ENCODE assay signal across 35 mouse cellular contexts in the genomic region with DNA sequence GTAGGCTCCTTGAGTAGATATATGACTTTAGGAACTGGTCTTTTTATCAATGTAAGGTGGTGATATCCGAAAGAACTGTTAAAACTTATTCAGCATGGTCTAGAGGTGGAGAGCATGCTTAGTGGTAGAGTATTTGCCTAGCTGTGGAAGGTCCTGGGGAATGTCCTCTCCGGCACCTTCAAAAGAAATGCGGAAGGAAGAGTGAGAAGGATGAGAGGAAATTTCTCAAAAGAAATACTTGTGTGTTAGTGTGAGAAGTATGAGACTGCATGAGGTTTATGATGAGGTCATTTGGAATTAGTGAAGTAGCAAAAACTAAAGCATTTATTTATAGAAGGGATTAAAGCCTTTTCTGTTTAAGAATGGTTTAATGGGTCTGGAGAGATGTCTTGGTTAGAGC. TPM values are rescaled to one million over a fixed set of nuclear protein-coding genes. Genes with fewer than 3 reads are reported as not detected.
"Had no signal": no experiment of that assay in that cellular context is flagged by ENCODE, and none has a peak within 500 bp of the region (broad histone marks: within the 10 kb centered on the region; RNA-seq: fewer than 3 reads in every experiment).

No protein-coding gene starts in this region.

- H3K27ac ChIP-seq: heart, embryonic 10.5 days; heart, embryonic 13.5 days; heart, embryonic 15.5 days; hindbrain, embryonic 10.5 days; hindbrain, embryonic 12.5 days; hindbrain, embryonic 13.5 days; hindbrain, embryonic 14.5 days; hindbrain, embryonic 15.5 days; hindbrain, postnatal 0 days; intestine, embryonic 15.5 days; kidney, embryonic 15.5 days; kidney, postnatal 0 days; layer of hippocampus, adult 2 months had no signal

- H3K4me2 ChIP-seq: heart, embryonic 11.5 days; heart, embryonic 12.5 days; heart, embryonic 13.5 days; heart, embryonic 15.5 days; hindbrain, embryonic 12.5 days; hindbrain, embryonic 13.5 days; hindbrain, embryonic 14.5 days; hindbrain, embryonic 15.5 days; intestine, embryonic 15.5 days; kidney, embryonic 15.5 days had no signal

- H3K27me3 ChIP-seq: heart, embryonic 12.5 days; heart, embryonic 13.5 days; heart, embryonic 15.5 days; hindbrain, embryonic 12.5 days; hindbrain, embryonic 13.5 days; hindbrain, embryonic 15.5 days; intestine, embryonic 15.5 days; kidney, embryonic 15.5 days had no signal

- DNase-seq: heart, postnatal 10 days; heart, postnatal 14 days; heart, postnatal 36 days; heart, postnatal 4 days; kidney, adult 11 months; kidney, adult 18-20 months; kidney, adult 2 months; kidney, adult 8-10 months; kidney, adult 9 months; kidney, postnatal 10 days; kidney, postnatal 14 days; kidney, postnatal 25 days; kidney, postnatal 36 days; kidney, postnatal 4 days; layer of hippocampus, adult 9-11 months; layer of hippocampus, postnatal 36 days had no signal

- H3K4me1 ChIP-seq: heart, embryonic 10.5 days; heart, embryonic 12.5 days; heart, embryonic 13.5 days; heart, embryonic 15.5 days; hindbrain, embryonic 10.5 days; hindbrain, embryonic 12.5 days; hindbrain, embryonic 13.5 days; hindbrain, embryonic 15.5 days; intestine, embryonic 15.5 days; kidney, embryonic 15.5 days had no signal

- H3K9me3 ChIP-seq: heart, embryonic 10.5 days; heart, embryonic 12.5 days; heart, embryonic 13.5 days; heart, embryonic 15.5 days; hindbrain, embryonic 10.5 days; hindbrain, embryonic 12.5 days; hindbrain, embryonic 13.5 days; hindbrain, embryonic 15.5 days; intestine, embryonic 15.5 days; kidney, embryonic 15.5 days had no signal

- H3K9ac ChIP-seq: heart, embryonic 12.5 days; heart, embryonic 13.5 days; heart, embryonic 15.5 days; hindbrain, embryonic 12.5 days; hindbrain, embryonic 13.5 days; hindbrain, embryonic 14.5 days; hindbrain, embryonic 15.5 days; intestine, embryonic 15.5 days; kidney, embryonic 15.5 days had no signal

- H3K4me3 ChIP-seq: heart, embryonic 10.5 days; heart, embryonic 12.5 days; heart, embryonic 13.5 days; heart, embryonic 15.5 days; hindbrain, embryonic 10.5 days; hindbrain, embryonic 12.5 days; hindbrain, embryonic 13.5 days; hindbrain, embryonic 15.5 days; intestine, embryonic 15.5 days; kidney, embryonic 15.5 days; layer of hippocampus, adult 2 months had no signal

- ATAC-seq: hindbrain, embryonic 16.5 days; hindbrain, postnatal 0 days; inflammation-experienced regulatory T-cells, adult 6 months; intestine, embryonic 15.5 days; intestine, embryonic 16.5 days; intestine, postnatal 0 days had no signal

RNA-seq across cellular contexts. Expression of a gene that starts 54.8 kb away (rescaled TPM):
- polyA plus RNA-seq: inflammation-experienced regulatory T-cells, adult 6 months had no signal
